Mouse (Mus musculus) kidney, postnatal 0 days (tissue): Measurements from ENCODE around the gene Syk. TPM values are rescaled to one million over a fixed set of nuclear protein-coding genes. Genes with fewer than 3 reads are reported as not detected.

Source experiments
- ATAC-seq: fragments of 200-750 bp; cut with Nextera tagmentation; replicated peaks from 2 replicates; pipeline ENCODE4 v1.8.0; 2017; ENCODE audit warnings: low read depth, moderate number of reproducible peaks, moderate TSS enrichment, moderate library complexity; ENCODE audit not compliant: low FRiP score
- DNase-seq: peaks from one replicate; pipeline ENCODE4 v3.0.0-alpha.2; 2016; ENCODE audit warnings: low spot score
- H3K27ac ChIP-seq: fragments of 300-500 bp; sonication (generic); 2 replicates; pipeline ENCODE4 v1.5.1; 2014; ENCODE audit warnings: mild to moderate bottlenecking
- H3K27me3 ChIP-seq: fragments of 300-500 bp; sonication (generic); 2 replicates; pipeline ENCODE4 v1.6.1; 2014; ENCODE audit warnings: low read length, mixed read lengths; ENCODE audit not compliant: insufficient read depth
- H3K36me3 ChIP-seq: fragments of 300-500 bp; sonication (generic); 2 replicates; pipeline ENCODE4 v1.6.1; 2014; ENCODE audit warnings: low read length, mixed read lengths; ENCODE audit not compliant: insufficient read depth
- H3K4me1 ChIP-seq: fragments of 300-500 bp; sonication (generic); replicated peaks from 2 replicates; pipeline ENCODE4 v1.6.1; 2014; ENCODE audit warnings: antibody characterized with exemption, low read length, mixed read lengths; ENCODE audit not compliant: insufficient read depth
- H3K4me2 ChIP-seq: fragments of 300-500 bp; sonication (generic); 2 replicates; pipeline ENCODE4 v1.6.1; 2014; ENCODE audit warnings: mild to moderate bottlenecking, low read length, moderate library complexity, mixed read lengths
- H3K4me3 ChIP-seq: fragments of 300-500 bp; sonication (generic); replicated peaks from 2 replicates; pipeline ENCODE4 v1.5.1; 2014; ENCODE audit warnings: low read depth, low read length
- H3K9ac ChIP-seq: fragments of 300-500 bp; sonication (generic); 2 replicates; pipeline ENCODE4 v1.6.1; 2014; ENCODE audit warnings: low read depth, low read length
- H3K9me3 ChIP-seq: fragments of 300-500 bp; sonication (generic); replicated peaks from 2 replicates; pipeline ENCODE4 v1.6.1; 2016; ENCODE audit warnings: low read length, inconsistent platforms, mixed read lengths
- CTCF ChIP-seq: IDR thresholded peaks from 2 replicates; pipeline ENCODE4 v1.5.1; 2016; ENCODE audit warnings: antibody characterized with exemption, low read depth, mild to moderate bottlenecking, moderate library complexity
- WGBS: fragments of 180-500 bp; shearing (Covaris S2); extraction: QIAGEN DNeasy Blood & Tissue Kit; methylation state at CpG from one replicate; pipeline ENCODE4 v1.1.7; 2014; 5-methylcytosine and 5-hydroxymethylcytosine counted together
- polyA plus RNA-seq: library from polyadenylated mRNA; unstranded; fragments of >200 nt; fragmentation: Nextera tagmentation; extraction: Ambion mirVana; gene quantifications from 2 replicates; pipeline ENCODE4 v1.2.1, GENCODE M21; 2015

Gene Syk
- polyA plus RNA-seq, 1 experiment from 2014 or later = 3.3 TPM

DNA sequence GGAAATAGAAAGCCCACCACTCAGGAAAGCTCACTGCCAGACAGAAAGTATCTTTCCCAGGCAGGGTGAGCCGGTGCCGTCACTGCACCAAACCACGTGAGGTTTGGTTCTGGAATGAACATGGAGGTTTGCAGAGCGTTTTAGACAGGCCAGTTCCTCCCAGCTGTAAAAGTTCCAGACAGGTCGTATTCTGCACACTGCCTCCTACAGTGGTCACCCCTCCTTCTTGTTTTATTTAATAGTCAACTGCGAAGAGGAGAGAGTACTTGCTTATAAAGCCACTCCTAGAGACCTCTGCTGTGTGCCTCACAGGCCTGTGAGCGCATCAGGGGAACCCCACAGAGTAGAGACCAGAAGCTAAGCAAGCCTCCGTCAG, 69.3 kb downstream of the Syk start:
- Histone ChIP-seq H3K4me2 (no peak overlapping the region), H3K4me1 (no peaks in the 10 kb centered on the region), H3K9ac (no peak overlapping the region), H3K27ac (no peak overlapping the region), H3K9me3 (no peaks in the 10 kb centered on the region), H3K4me3 (no peak overlapping the region), H3K36me3 (no peaks in the 10 kb centered on the region), H3K27me3 (no peaks in the 10 kb centered on the region)
- no peak for ATAC-seq
- no peak for TF ChIP-seq CTCF
- 53% methylated on average over 8 of the region's 8 CpGs for whole genome bisulfite sequencing
- DNase-seq = peak; percentile 24

DNA sequence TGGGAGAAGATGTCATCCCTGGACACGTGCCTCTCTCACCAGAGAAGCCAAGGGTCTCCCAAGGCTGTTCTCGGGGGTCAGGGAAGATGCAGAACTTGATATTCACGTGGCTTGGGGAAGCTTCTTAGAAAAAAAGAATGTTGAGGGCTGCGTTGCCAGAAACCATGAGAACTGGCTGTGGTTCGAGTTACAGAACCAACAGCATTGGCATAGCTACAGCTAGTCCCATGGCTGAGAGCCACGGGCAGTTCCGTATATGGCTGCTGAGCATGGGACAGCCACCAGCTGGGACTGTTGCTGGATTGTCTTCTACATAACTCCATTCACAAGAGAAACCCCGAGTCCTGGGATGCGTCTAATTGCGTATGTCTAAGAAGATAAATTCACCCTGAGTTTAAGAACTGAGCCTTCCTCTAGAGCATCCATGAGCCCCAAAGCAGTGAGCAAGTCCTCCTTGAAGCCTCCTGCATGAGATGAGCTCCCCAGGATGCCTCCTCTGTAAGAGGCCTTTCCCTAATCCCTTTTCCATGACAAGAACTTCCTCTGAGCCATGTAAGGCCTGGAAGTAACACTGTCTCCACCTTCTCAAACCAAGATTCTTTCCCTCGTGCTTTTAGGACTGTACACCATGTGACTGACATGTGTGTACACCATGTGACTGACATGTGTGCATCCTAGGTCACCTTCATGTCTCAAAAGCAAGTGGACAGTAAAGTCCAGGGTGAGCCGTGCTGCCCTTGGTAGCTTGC, 71.3 kb downstream of the Syk start:
- Histone ChIP-seq H3K9me3 (no peaks in the 10 kb centered on the region), H3K36me3 (no peaks in the 10 kb centered on the region), H3K4me2 (no peak overlapping the region), H3K4me3 (no peak overlapping the region), H3K27me3 (no peaks in the 10 kb centered on the region), H3K27ac (no peak overlapping the region), H3K4me1 (no peaks in the 10 kb centered on the region), H3K9ac (no peak overlapping the region)
- ATAC-seq (no peak), DNase-seq (no peak)
- WGBS = 56% methylated on average over 12 of the region's 12 CpGs
- TF ChIP-seq CTCF = no peak

- Histone ChIP-seq H3K9me3 (no peaks in the 10 kb centered on the region), H3K9ac (no peak overlapping the region), H3K4me1 (no peaks in the 10 kb centered on the region), H3K36me3 (no peaks in the 10 kb centered on the region), H3K27ac (no peak overlapping the region), H3K4me2 (no peak overlapping the region), H3K4me3 (no peak overlapping the region), H3K27me3 (no peaks in the 10 kb centered on the region)
- TF ChIP-seq CTCF = no peak
- WGBS = 37% methylated on average over 9 of the region's 9 CpGs
- no peak for ATAC-seq
- no peak for DNase-seq
Measured at GRCm38 (mm10) chr13:52654830-52655308, 71.9 kb downstream of the Syk start.

- H3K36me3 ChIP-seq = no peaks in the 10 kb centered on the region
- WGBS = 88% methylated on average over 7 of the region's 7 CpGs
- no peak overlapping the region for H3K4me3 ChIP-seq
- H3K27ac ChIP-seq = no peak overlapping the region
- H3K9me3 ChIP-seq = no peaks in the 10 kb centered on the region
- H3K9ac ChIP-seq = no peak overlapping the region
- ATAC-seq = 0 out of 2 replicates have a peak, but pooled peaks have one; percentile 45
- DNase-seq = no peak
- H3K27me3 ChIP-seq = no peaks in the 10 kb centered on the region
- TF ChIP-seq CTCF = no peak
- H3K4me1 ChIP-seq = no peaks in the 10 kb centered on the region
- no peak overlapping the region for H3K4me2 ChIP-seq
Measured at GRCm38 (mm10) chr13:52657966-52658365, 75.0 kb downstream of the Syk start.

DNA sequence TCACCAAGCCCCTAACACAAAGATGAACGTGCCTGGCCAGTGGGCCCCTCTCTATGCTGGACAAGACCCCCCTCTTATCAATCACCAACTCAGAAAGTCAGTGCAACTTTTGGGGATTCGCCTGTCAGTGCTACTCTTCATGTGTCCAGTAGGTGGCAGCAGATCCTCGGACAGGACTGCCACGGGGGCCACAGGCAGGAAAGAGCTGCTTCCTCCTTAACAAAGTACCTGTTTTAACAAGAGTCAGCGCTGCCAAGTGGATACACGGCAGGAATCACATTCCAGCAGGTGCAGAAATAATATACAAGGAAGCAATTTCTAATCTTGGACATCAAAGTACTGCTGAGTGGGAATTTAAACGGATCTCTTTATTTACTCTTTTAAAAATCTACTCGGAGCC, 75.5 kb downstream of the Syk start:
- Histone ChIP-seq H3K4me3 (no peak overlapping the region), H3K9ac (no peak overlapping the region), H3K27me3 (no peaks in the 10 kb centered on the region), H3K9me3 (no peaks in the 10 kb centered on the region), H3K4me2 (no peak overlapping the region), H3K27ac (no peak overlapping the region), H3K4me1 (no peaks in the 10 kb centered on the region), H3K36me3 (no peaks in the 10 kb centered on the region)
- ATAC-seq = 0 out of 2 replicates have a peak, but pooled peaks have one; percentile 10
- WGBS = 9% methylated on average over 8 of the region's 8 CpGs
- peak; percentile 100 for TF ChIP-seq CTCF
- peak; percentile 85 for DNase-seq

DNA sequence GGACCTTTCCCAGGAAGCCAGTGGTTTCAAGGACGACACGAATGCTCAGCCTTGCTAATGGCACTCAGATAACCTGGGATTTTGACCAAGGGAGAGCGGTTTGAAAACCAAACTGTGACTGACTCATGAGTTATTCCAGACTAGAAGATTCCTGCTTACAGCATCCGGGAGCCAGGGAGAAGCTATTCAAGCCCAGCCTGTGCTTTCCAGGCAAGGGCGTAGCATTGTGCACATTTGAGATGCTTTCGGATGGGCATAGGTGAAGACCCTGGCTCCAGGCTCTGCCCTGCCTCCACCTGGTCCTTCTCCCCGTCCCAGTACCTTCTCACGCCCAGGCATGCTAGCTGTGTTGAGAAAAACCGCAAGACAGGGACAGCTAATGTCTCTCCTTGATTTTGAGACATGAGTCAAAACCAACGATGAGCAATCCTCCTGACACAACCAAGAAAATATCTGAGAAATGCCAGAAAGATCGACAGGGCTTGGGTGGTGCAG, 76.2 kb downstream of the Syk start:
- no peak overlapping the region for H3K27ac ChIP-seq
- no peak for ATAC-seq

More for the DNA sequence above, 76.2 kb downstream of the Syk start:
- Histone ChIP-seq H3K4me3 (no peak overlapping the region), H3K9me3 (no peaks in the 10 kb centered on the region), H3K9ac (no peak overlapping the region), H3K4me1 (no peaks in the 10 kb centered on the region), H3K36me3 (no peaks in the 10 kb centered on the region), H3K4me2 (no peak overlapping the region), H3K27me3 (no peaks in the 10 kb centered on the region)
- no peak for DNase-seq
- TF ChIP-seq CTCF = no peak
- 86% methylated on average over 11 of the region's 11 CpGs for WGBS
